Mouse (Mus musculus) gastrocnemius, adult 2 months (tissue): ENCODE data around the gene Pdgfb. TPM values are rescaled to one million over a fixed set of nuclear protein-coding genes. Genes with fewer than 3 reads are reported as not detected.
A peak's percentile ranks its signal among the peaks of the same experiment; 100 is the strongest.

Experiments used
- DNase-seq: peaks from one replicate; pipeline ENCODE4 v3.0.0; 2022
- H3K27ac ChIP-seq: fragments of 200-600 bp; 2 replicates; pipeline ENCODE4 v1.8.1; 2022; ENCODE audit warnings: mild to moderate bottlenecking
- H3K4me3 ChIP-seq: fragments of 200-600 bp; 2 replicates; pipeline ENCODE4 v1.8.1; 2022; ENCODE audit warnings: mild to moderate bottlenecking, moderate library complexity
- CTCF ChIP-seq: fragments of 200-600 bp; IDR thresholded peaks from 2 replicates; pipeline ENCODE4 v1.8.1; 2022; ENCODE audit warnings: antibody characterized with exemption, mild to moderate bottlenecking, moderate library complexity
- intact Hi-C: fragments of 180-260 bp; cut with DNase I; formaldehyde crosslinking; loops from one replicate; pipeline ENCODE4 v1.15.1; 2025
- total RNA-seq, 2 experiments: library from RNA; stranded (reverse); gene quantifications; 2 replicates each; pipeline ENCODE4 v1.2.3; 2021

Gene Pdgfb
- total RNA-seq, 2 experiments from 2014 or later = 14.3 to 17.3 TPM

GRCm38 (mm10) chr15:80000694-80001093, 14.1 kb downstream of the Pdgfb start:
- DNase-seq = no peak
- Histone ChIP-seq H3K27ac (peak overlapping the region; percentile 94), H3K4me3 (peak overlapping the region; percentile 13; the same call in 1 of the 2 replicates)
- no peak for TF ChIP-seq CTCF
- intact Hi-C loops = loop anchor here (2.0 kb wide), 1 partner anchor 40 kb away; no protein-coding TSS in a partner anchor

- DNase-seq = peak; percentile 13
- intact Hi-C loops = no loop called here
Measured at GRCm38 (mm10) chr15:79997988-79998387, 16.8 kb downstream of the Pdgfb start.

DNA sequence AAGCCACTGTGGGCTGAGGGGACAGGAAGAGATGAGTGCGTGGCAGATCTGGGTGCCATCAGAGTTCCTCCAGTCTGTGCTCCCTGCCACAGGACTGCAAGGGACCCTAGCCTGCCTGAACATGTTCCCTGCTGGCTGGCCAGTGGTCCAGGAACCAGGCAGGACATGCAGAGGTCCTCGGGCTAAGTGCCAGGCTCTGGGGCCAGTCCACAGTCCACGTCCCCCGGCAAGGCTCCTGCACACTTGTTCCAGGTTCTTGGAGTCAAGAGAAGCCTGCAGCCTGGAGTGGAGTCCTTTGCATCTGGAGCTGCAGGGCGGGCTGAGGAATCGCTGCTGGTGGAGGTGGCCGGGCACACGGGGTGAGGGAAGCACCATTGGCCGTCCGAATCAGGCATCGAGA, 18.0 kb downstream of the Pdgfb start:
- intact Hi-C loops = no loop called here
- DNase-seq = peak; percentile 10
- Histone ChIP-seq H3K4me3 (no peak overlapping the region), H3K27ac (no peak overlapping the region)
- no peak for TF ChIP-seq CTCF

More at GRCm38 (mm10) chr15:79997988-79998387, 16.8 kb downstream of the Pdgfb start:
- Histone ChIP-seq H3K27ac (no peak overlapping the region), H3K4me3 (no peak overlapping the region)
- no peak for TF ChIP-seq CTCF

- no peak for TF ChIP-seq CTCF
- intact Hi-C loops = no loop called here
- DNase-seq = peak; percentile 13
- Histone ChIP-seq H3K4me3 (no peak overlapping the region), H3K27ac (no peak overlapping the region)
Measured at GRCm38 (mm10) chr15:79995552-79995951, 19.2 kb downstream of the Pdgfb start.

GRCm38 (mm10) chr15:79994566-79994965, 20.2 kb downstream of the Pdgfb start:
- no peak overlapping the region for H3K4me3 ChIP-seq
- no peak for TF ChIP-seq CTCF
- intact Hi-C loops = no loop called here
- H3K27ac ChIP-seq = peak overlapping the region; percentile 5; the same call in 1 of the 2 replicates
- peak; percentile 10 for DNase-seq

- Histone ChIP-seq H3K4me3 (no peak overlapping the region), H3K27ac (no peak overlapping the region)
- TF ChIP-seq CTCF = no peak
- no peak for DNase-seq
- intact Hi-C loops = no loop called here
Measured at GRCm38 (mm10) chr15:79986182-79986581, 28.6 kb downstream of the Pdgfb start.

- no peak for TF ChIP-seq CTCF
- intact Hi-C loops = no loop called here
Measured at GRCm38 (mm10) chr15:79985471-79985870, 29.3 kb downstream of the Pdgfb start.

GRCm38 (mm10) chr15:79984152-79984551, 30.6 kb downstream of the Pdgfb start:
- intact Hi-C loops = no loop called here
- DNase-seq = peak; percentile 69

More at GRCm38 (mm10) chr15:79985471-79985870, 29.3 kb downstream of the Pdgfb start:
- Histone ChIP-seq H3K4me3 (no peak overlapping the region), H3K27ac (no peak overlapping the region)
- DNase-seq = no peak

GRCm38 (mm10) chr15:79980716-79981115, 34.1 kb downstream of the Pdgfb start:
- intact Hi-C loops = no loop called here
- no peak for DNase-seq
- no peak overlapping the region for H3K27ac ChIP-seq
- no peak for TF ChIP-seq CTCF
- H3K4me3 ChIP-seq = no peak overlapping the region

More at GRCm38 (mm10) chr15:79984152-79984551, 30.6 kb downstream of the Pdgfb start:
- H3K4me3 ChIP-seq = no peak overlapping the region
- no peak for TF ChIP-seq CTCF
- H3K27ac ChIP-seq = no peak overlapping the region

- intact Hi-C loops = no loop called here
- H3K27ac ChIP-seq = no peak overlapping the region
- TF ChIP-seq CTCF = no peak
- H3K4me3 ChIP-seq = no peak overlapping the region
- DNase-seq = no peak
Measured at GRCm38 (mm10) chr15:79972186-79972585, 42.6 kb downstream of the Pdgfb start.

- DNase-seq = no peak
- Histone ChIP-seq H3K27ac (no peak within 1 kb of the TSS), H3K4me3 (no peak within 1 kb of the TSS)
- intact Hi-C loops = no loop called here
- TF ChIP-seq CTCF = no peak
Measured at GRCm38 (mm10) chr15:79970940-79971339, 43.8 kb downstream of the Pdgfb start, which contains the start of gene Cbx7. Gene Cbx7, minus strand, starts transcription at chr15:79971119.

- no peak for DNase-seq
- Histone ChIP-seq H3K4me3 (no peak overlapping the region), H3K27ac (no peak overlapping the region)
- no peak for TF ChIP-seq CTCF
- intact Hi-C loops = no loop called here
Measured at GRCm38 (mm10) chr15:79970491-79970890, 44.3 kb downstream of the Pdgfb start.

DNA sequence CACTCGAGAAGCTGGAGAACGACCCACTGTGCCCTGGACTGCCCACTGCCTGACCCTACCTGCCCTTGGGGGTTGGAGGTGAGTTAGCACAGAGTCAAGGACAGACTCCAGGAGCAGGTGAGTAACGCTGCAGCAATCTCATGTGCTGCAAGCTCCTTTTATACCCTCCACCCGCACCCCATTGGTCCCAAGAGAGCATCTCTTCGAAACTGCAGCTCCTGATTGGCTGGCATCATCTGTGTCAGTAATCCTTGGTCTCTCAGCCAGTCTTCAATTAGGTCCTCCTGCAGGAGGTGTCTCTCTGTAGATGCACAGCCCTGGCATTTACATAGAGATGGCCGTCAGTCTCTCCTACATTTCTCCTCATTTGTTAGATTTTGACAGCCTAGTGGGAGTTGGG, 47.4 kb downstream of the Pdgfb start:
- intact Hi-C loops = no loop called here
- H3K27ac ChIP-seq = no peak overlapping the region
- DNase-seq = no peak

DNA sequence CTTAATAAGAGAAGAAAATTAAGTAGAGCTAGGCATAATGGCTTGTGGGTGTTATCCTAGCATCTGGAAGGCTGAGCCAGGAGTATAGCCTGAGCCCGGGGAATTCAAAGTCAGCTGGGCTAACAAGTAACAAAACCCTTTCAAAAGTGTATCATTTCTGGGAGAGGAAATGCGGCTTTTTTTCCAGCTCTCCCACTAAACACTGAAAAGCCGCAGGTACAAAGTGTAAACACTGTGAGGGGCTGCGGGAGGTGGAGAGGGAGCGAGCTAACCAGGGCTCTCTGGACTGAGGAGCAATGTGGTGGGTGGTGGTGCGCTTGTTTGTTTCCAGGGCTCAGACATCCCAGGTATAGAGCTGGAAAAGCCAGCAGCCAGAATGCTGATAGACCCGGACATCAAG, 50.4 kb downstream of the Pdgfb start:
- intact Hi-C loops = no loop called here

More for the DNA sequence above, 47.4 kb downstream of the Pdgfb start:
- no peak for TF ChIP-seq CTCF
- H3K4me3 ChIP-seq = no peak overlapping the region

More for the DNA sequence above, 50.4 kb downstream of the Pdgfb start:
- Histone ChIP-seq H3K27ac (no peak overlapping the region), H3K4me3 (no peak overlapping the region)
- DNase-seq = no peak
- TF ChIP-seq CTCF = no peak
